Mouse (Mus musculus) ES-Bruce4 (cell line): ENCODE results near the gene Iqcg. TPM values are rescaled to one million over a fixed set of nuclear protein-coding genes. Genes with fewer than 3 reads are reported as not detected.
"Not testable (repeated sequence)": the region's sequence is repeated elsewhere in the genome, so short reads cannot be mapped to it uniquely, and the experiment has no call there.

Experiments
- H3K27ac ChIP-seq: 2 replicates; pipeline ENCODE4 v1.5.1; 2012; ENCODE audit warnings: low read length, inconsistent platforms; ENCODE audit not compliant: insufficient read depth
- H3K27me3 ChIP-seq: 2 replicates; pipeline ENCODE4 v1.6.1; 2012; ENCODE audit warnings: mild to moderate bottlenecking, low read length, inconsistent platforms; ENCODE audit not compliant: control insufficient read depth, poor library complexity, insufficient read depth, severe bottlenecking
- H3K36me3 ChIP-seq: 2 replicates; pipeline ENCODE4 v1.6.1; 2012; ENCODE audit warnings: inconsistent platforms, mild to moderate bottlenecking, low read length, moderate library complexity; ENCODE audit not compliant: control insufficient read depth, poor library complexity, insufficient read depth, severe bottlenecking
- H3K4me1 ChIP-seq: one replicate; pipeline ENCODE4 v1.8.1; 2011; ENCODE audit warnings: low read length; ENCODE audit not compliant: control insufficient read depth, insufficient read depth
- H3K4me3 ChIP-seq: 2 replicates; pipeline ENCODE4 v1.5.1; 2011; ENCODE audit warnings: low read depth, mild to moderate bottlenecking, low read length
- H3K9ac ChIP-seq: 2 replicates; pipeline ENCODE4 v1.6.1; 2012; ENCODE audit warnings: low read depth, mild to moderate bottlenecking, inconsistent platforms; ENCODE audit not compliant: poor library complexity, severe bottlenecking
- H3K9me3 ChIP-seq: replicated peaks from 2 replicates; pipeline ENCODE4 v1.6.1; 2012; ENCODE audit warnings: mild to moderate bottlenecking, low read length, inconsistent platforms; ENCODE audit not compliant: control insufficient read depth, poor library complexity, insufficient read depth, severe bottlenecking
- CTCF ChIP-seq: IDR thresholded peaks from one replicate; pipeline ENCODE4 v1.8.1; 2011; ENCODE audit warnings: low read depth, low read length
- EP300 ChIP-seq: IDR thresholded peaks from 2 replicates; pipeline ENCODE4 v1.6.1; 2011; ENCODE audit warnings: low read depth, low read length; ENCODE audit not compliant: insufficient read depth
- POLR2A ChIP-seq: IDR thresholded peaks from one replicate; pipeline ENCODE4 v1.8.1; 2011; ENCODE audit warnings: low read length; ENCODE audit not compliant: insufficient read depth
- polyA plus RNA-seq: library from polyadenylated mRNA; stranded (reverse); fragments of >200 nt; gene quantifications from 2 replicates; pipeline ENCODE4 v1.2.4, GENCODE M21; 2011; ENCODE audit warnings: low read depth; ENCODE audit not compliant: missing spikeins, insufficient read depth, insufficient read length

The Iqcg gene
- polyA plus RNA-seq, 1 experiment, result 19.8 TPM

DNA sequence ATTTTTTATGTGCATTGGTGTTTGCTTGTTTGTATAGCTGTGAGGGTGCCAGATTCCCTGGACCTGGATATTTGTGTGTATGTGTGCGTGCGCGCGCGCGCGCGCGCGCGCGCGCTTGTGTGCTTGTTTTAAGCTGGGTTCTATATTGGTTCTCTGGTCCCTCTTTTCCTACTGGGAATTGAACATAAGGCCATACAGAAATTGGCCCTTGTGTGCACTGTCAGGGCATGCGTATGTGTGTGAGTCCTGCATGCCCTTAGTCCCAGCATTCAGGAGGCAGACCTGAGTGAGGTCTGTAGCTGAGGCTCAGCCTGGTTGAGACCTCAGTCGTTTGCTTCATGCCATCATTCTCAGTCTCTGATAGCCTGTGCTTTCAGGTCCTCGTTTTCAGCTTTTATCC is 2.0 kb upstream of the Iqcg start:
- Histone ChIP-seq H3K36me3 (peaks cover 39% of the 10 kb centered on the region), H3K27ac (peak overlapping the region; percentile 57), H3K27me3 (no peaks in the 10 kb centered on the region), H3K9ac (peak overlapping the region; percentile 96), H3K4me1 (no peaks in the 10 kb centered on the region), H3K4me3 (peak overlapping the region; percentile 100), H3K9me3 (no peaks in the 10 kb centered on the region)
- no peak for TF ChIP-seq CTCF
- no peak for TF ChIP-seq POLR2A
- TF ChIP-seq EP300, result no peak

- Histone ChIP-seq H3K9ac (peak overlapping the region; percentile 96), H3K36me3 (peaks cover 39% of the 10 kb centered on the region), H3K4me3 (peak overlapping the region; percentile 100), H3K27me3 (no peaks in the 10 kb centered on the region), H3K27ac (peak overlapping the region; percentile 32), H3K9me3 (no peaks in the 10 kb centered on the region), H3K4me1 (no peaks in the 10 kb centered on the region)
- TF ChIP-seq POLR2A (no peak), CTCF (no peak), EP300 (no peak)
Observed at GRCm38 (mm10) chr16:33056786-33057185, 768 bp upstream of the Iqcg start.

DNA sequence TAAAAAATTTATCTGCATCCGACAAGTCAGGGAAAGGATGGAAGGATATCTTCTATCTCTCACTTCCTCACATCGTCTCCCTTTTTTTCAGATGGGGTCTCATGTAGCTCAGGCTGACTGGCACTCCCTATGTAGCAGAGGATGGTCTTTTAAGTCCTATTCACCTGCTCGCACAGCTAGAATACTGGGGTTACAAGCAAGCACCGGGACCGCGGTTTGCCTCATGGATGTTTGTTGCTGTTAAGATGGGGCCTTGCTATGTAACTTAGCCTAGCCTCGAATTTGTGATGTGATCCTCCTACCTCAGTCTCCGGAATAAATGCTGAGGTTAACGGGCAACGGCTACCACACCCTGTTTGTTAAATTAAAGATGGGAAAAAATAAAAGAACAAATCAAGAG is 363 bp downstream of the Iqcg start:
- Histone ChIP-seq H3K9ac (peak overlapping the region; percentile 96), H3K27ac (no peak overlapping the region), H3K36me3 (peaks cover 36% of the 10 kb centered on the region), H3K27me3 (no peaks in the 10 kb centered on the region), H3K9me3 (no peaks in the 10 kb centered on the region), H3K4me1 (no peaks in the 10 kb centered on the region), H3K4me3 (peak overlapping the region; percentile 100)
- TF ChIP-seq EP300, result no peak
- TF ChIP-seq POLR2A, result no peak
- TF ChIP-seq CTCF, result no peak

DNA sequence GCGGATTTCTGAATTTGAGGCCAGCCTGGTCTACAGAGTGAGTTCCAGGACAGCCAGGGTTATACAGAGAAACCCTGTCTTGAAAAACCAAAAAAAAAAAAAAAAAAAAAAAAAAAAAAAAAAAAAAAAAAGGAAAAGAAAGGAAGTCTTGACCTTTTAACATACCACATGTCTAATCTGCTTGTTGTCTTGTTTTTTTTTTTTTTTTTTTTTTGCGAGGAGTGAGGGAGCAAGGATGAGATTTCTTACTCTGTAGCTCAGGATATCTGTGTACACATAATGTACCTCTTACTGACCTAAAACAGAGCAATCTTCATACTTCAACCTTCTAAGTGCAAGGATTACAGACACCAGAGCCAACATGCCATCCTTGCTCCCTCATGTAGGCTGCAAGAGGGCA is 1.1 kb downstream of the Iqcg start:
- H3K27ac ChIP-seq, H3K4me3 ChIP-seq, H3K4me1 ChIP-seq, H3K9me3 ChIP-seq, H3K9ac ChIP-seq, H3K27me3 ChIP-seq: not testable (repeated sequence)
- H3K36me3 ChIP-seq, result peaks cover 29% of the 10 kb centered on the region

- H3K27me3 ChIP-seq, result no peaks in the 10 kb centered on the region
- no peaks in the 10 kb centered on the region for H3K4me1 ChIP-seq
- H3K36me3 ChIP-seq, result peaks cover 11% of the 10 kb centered on the region
- H3K27ac ChIP-seq, result no peak overlapping the region
- H3K4me3 ChIP-seq, result no peak overlapping the region
- H3K9ac ChIP-seq, result no peak overlapping the region
- H3K9me3 ChIP-seq, result no peaks in the 10 kb centered on the region
- no peak for TF ChIP-seq POLR2A
- TF ChIP-seq CTCF, result no peak
- no peak for TF ChIP-seq EP300
Observed at GRCm38 (mm10) chr16:33053141-33053540, 2.9 kb downstream of the Iqcg start.

DNA sequence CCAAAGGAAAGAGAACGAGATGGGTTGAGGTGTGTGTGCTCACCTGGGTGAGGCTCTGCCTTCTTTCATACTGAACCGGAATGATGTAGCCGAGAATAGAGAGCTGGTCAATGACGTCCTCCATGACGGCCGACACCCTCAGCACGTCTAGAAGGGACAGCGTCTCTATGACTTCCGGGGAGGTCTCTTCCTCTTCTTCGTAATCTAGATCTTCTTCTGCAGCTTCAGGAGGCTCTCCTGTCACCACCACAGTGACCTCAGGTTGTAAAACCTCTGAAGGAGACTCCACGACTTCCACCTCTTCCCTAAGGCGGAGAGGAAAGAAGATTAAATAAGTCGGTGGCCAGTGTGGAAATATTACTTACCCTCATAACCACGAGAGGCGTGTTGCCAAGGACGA is 6.2 kb downstream of the Iqcg start:
- Histone ChIP-seq H3K4me1 (no peaks in the 10 kb centered on the region), H3K36me3 (no peaks in the 10 kb centered on the region), H3K9ac (no peak overlapping the region), H3K9me3 (no peaks in the 10 kb centered on the region), H3K4me3 (0 out of 2 replicates have a peak overlapping the region, but pooled peaks have one; percentile 15), H3K27me3 (no peaks in the 10 kb centered on the region), H3K27ac (no peak overlapping the region)
- TF ChIP-seq EP300, result no peak
- no peak for TF ChIP-seq CTCF
- no peak for TF ChIP-seq POLR2A

- no peak for TF ChIP-seq CTCF
- TF ChIP-seq POLR2A, result no peak
- TF ChIP-seq EP300, result no peak
- Histone ChIP-seq H3K27ac (no peak overlapping the region), H3K27me3 (no peaks in the 10 kb centered on the region), H3K9ac (no peak overlapping the region), H3K9me3 (no peaks in the 10 kb centered on the region), H3K4me3 (no peak overlapping the region), H3K4me1 (no peaks in the 10 kb centered on the region), H3K36me3 (no peaks in the 10 kb centered on the region)
Observed at GRCm38 (mm10) chr16:33048686-33049085, 7.3 kb downstream of the Iqcg start.
